12 mouse cellular contexts compared by ENCODE assay signal in the genomic region with DNA sequence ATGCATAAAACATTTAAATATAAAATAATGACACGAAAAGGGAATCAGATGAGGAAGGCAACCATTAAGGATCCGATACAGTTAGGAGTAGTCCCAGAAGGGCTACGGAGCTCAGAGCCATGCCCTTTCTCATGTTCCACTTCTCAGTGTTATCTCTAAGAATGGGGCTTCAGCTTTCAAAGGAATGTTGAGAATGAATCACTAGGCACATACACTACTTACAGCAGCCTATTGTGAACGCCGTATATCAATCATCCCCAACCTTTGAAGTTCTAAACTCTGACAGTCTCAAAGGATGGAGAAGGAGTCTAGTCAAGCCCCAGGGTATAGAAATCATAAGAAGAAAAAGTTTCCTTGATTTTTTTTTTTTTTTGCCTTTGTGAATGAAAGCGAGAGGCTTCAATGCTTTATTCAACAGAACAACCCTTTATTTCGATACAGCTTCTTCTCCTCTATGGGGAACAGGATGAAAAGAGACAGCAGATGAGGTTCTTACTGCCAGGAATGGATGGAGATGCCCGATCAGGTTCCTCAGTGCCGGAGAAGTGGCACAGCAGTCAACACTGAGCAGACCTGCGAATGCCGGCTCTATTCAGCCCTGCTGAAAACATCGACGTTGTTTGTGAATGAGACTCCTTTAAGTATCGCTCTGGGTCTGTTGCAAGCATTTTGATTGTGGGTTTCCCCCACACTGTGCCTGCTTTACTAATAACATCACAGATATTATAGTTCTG.
DNase-seq lines count a peak whose midpoint lies in the region; ATAC-seq lines count a peak whose summit lies in the region.
"Had no signal": no experiment of that assay in that cellular context is flagged by ENCODE, and none has a peak within 500 bp of the region (broad histone marks: within the 10 kb centered on the region; RNA-seq: fewer than 3 reads in every experiment).

No protein-coding gene starts in this region.

- ATAC-seq in midbrain, embryonic 15.5 days (replicated peaks) = peak; percentile 84
- peak; percentile 60; the same call in 1 of the 2 replicates for ATAC-seq in hindbrain, embryonic 11.5 days (ENCODE audit: low FRiP score)
- ATAC-seq: liver, embryonic 12.5 days had no signal

- WGBS in midbrain, embryonic 15.5 days = 45% methylated on average over 14 of the region's 14 CpGs
- WGBS in midbrain, embryonic 10.5 days = 71% methylated on average over 14 of the region's 14 CpGs
- 21% methylated on average over 14 of the region's 14 CpGs for WGBS in hindbrain, embryonic 11.5 days

- H3K27me3 ChIP-seq in midbrain, embryonic 15.5 days (replicated peaks) = no peaks in the 10 kb centered on the region
- H3K27me3 ChIP-seq in midbrain, embryonic 10.5 days (ENCODE audit: low read depth, poor library complexity, severe bottlenecking) = no peaks in the 10 kb centered on the region
- no peaks in the 10 kb centered on the region for H3K27me3 ChIP-seq in hindbrain, embryonic 11.5 days (ENCODE audit: control insufficient read depth, insufficient read depth, low read length)
- H3K27me3 ChIP-seq: liver, embryonic 12.5 days had no signal

- H3K4me3 ChIP-seq in midbrain, embryonic 15.5 days = no peak overlapping the region
- H3K4me3 ChIP-seq in midbrain, embryonic 10.5 days = no peak overlapping the region
- no peak overlapping the region for H3K4me3 ChIP-seq in hindbrain, embryonic 11.5 days (ENCODE audit: low read depth, low read length)
- H3K4me3 ChIP-seq: liver, embryonic 12.5 days had no signal

- DNase-seq in embryo, embryonic 10 days (ENCODE audit: low spot score) = peak; percentile 58
- DNase-seq in embryo, embryonic 9.5 days (ENCODE audit: extremely low spot score) = no peak
- no peak for DNase-seq in midbrain, embryonic 10.5 days (ENCODE audit: low spot score)
- DNase-seq in hindbrain, embryonic 11.5 days (ENCODE audit: low spot score) = peak; percentile 21
- no peak for DNase-seq in layer of hippocampus, postnatal 25 days (ENCODE audit: extremely low spot score in 1 of 2, low spot score in 1 of 2)
- no peak for DNase-seq in retina, embryonic 14.5 days (ENCODE audit: low spot score)
- DNase-seq in adrenal gland, adult 18-20 months (ENCODE audit: low spot score in 2 of 2) = no peak
- DNase-seq: cerebellum, adult 11-12 months; layer of hippocampus, adult 9-11 months; lung, postnatal 36 days had no signal

- H3K9me3 ChIP-seq in midbrain, embryonic 15.5 days = no peaks in the 10 kb centered on the region
- no peaks in the 10 kb centered on the region for H3K9me3 ChIP-seq in midbrain, embryonic 10.5 days (replicated peaks)
- H3K9me3 ChIP-seq in hindbrain, embryonic 11.5 days (ENCODE audit: control insufficient read depth, low read length) = no peaks in the 10 kb centered on the region
- H3K9me3 ChIP-seq: liver, embryonic 12.5 days had no signal

- no peaks in the 10 kb centered on the region for H3K36me3 ChIP-seq in midbrain, embryonic 15.5 days (replicated peaks)
- H3K36me3 ChIP-seq in midbrain, embryonic 10.5 days = no peaks in the 10 kb centered on the region
- no peaks in the 10 kb centered on the region for H3K36me3 ChIP-seq in hindbrain, embryonic 11.5 days (ENCODE audit: control insufficient read depth, insufficient read depth, low read length)
- H3K36me3 ChIP-seq: liver, embryonic 12.5 days had no signal

- H3K27ac ChIP-seq in midbrain, embryonic 15.5 days = no peak overlapping the region
- H3K27ac ChIP-seq in midbrain, embryonic 10.5 days (replicated peaks) = no peak overlapping the region
- H3K27ac ChIP-seq in hindbrain, embryonic 11.5 days (ENCODE audit: low read depth, low read length) = no peak overlapping the region
- H3K27ac ChIP-seq: liver, embryonic 12.5 days had no signal

- H3K9ac ChIP-seq in midbrain, embryonic 15.5 days = no peak overlapping the region
- H3K9ac ChIP-seq in hindbrain, embryonic 11.5 days (ENCODE audit: low read depth, low read length) = no peak overlapping the region
- H3K9ac ChIP-seq: liver, embryonic 12.5 days had no signal

- H3K4me1 ChIP-seq in midbrain, embryonic 15.5 days = no peaks in the 10 kb centered on the region
- H3K4me1 ChIP-seq in midbrain, embryonic 10.5 days = peaks cover 35% of the 10 kb centered on the region
- H3K4me1 ChIP-seq in hindbrain, embryonic 11.5 days (replicated peaks; ENCODE audit: control insufficient read depth, insufficient read depth, low read length) = no peaks in the 10 kb centered on the region; the same call in 1 of the 2 replicates
- H3K4me1 ChIP-seq: liver, embryonic 12.5 days had no signal

- H3K4me2 ChIP-seq in midbrain, embryonic 15.5 days = no peak overlapping the region
- H3K4me2 ChIP-seq in hindbrain, embryonic 11.5 days (replicated peaks; ENCODE audit: low read depth, low read length) = no peak overlapping the region; the same call in 1 of the 2 replicates
- H3K4me2 ChIP-seq: liver, embryonic 12.5 days had no signal

Comparison
In these comparisons a context has a peak if more than half of its experiments do, and no peak if none do; other contexts are left out.
1. DNase-seq: peak in embryo, embryonic 10 days (single experiment) and hindbrain, embryonic 11.5 days (single experiment); none in embryo, embryonic 9.5 days (single experiment), midbrain, embryonic 10.5 days (single experiment), layer of hippocampus, postnatal 25 days (0 of 2), retina, embryonic 14.5 days (single experiment) and adrenal gland, adult 18-20 months (0 of 2).